Mouse (Mus musculus): Measurements from ENCODE around the gene Fhit. TPM values are rescaled to one million over a fixed set of nuclear protein-coding genes. Genes with fewer than 3 reads are reported as not detected.

The Fhit gene
- polyA plus RNA-seq, 1 experiment from 2014 or later, result 5.9 TPM

- H3K9ac ChIP-seq, result no peak overlapping the region
- H3K4me3 ChIP-seq, result no peak overlapping the region
- H3K4me2 ChIP-seq (replicated peaks), result no peak overlapping the region
- no peaks in the 10 kb centered on the region for H3K4me1 ChIP-seq
- H3K27ac ChIP-seq, result no peak overlapping the region
- ATAC-seq (ENCODE audit: insufficient number of reproducible peaks, insufficient read depth, low FRiP score, low TSS enrichment), result no peak
- no peaks in the 10 kb centered on the region for H3K9me3 ChIP-seq
- no peaks in the 10 kb centered on the region for H3K36me3 ChIP-seq
- 49% methylated on average over 4 of the region's 4 CpGs for WGBS
- H3K27me3 ChIP-seq, result no peaks in the 10 kb centered on the region
Measured at GRCm38 (mm10) chr14:9695217-9695690, 1466.6 kb downstream of the Fhit start.

- Histone ChIP-seq H3K4me3 (no peak overlapping the region), H3K36me3 (no peaks in the 10 kb centered on the region), H3K9me3 (no peaks in the 10 kb centered on the region), H3K4me1 (no peaks in the 10 kb centered on the region), H3K9ac (no peak overlapping the region), H3K27me3 (no peaks in the 10 kb centered on the region), H3K27ac (no peak overlapping the region), H3K4me2 (replicated peaks) (no peak overlapping the region)
- no peak for ATAC-seq (ENCODE audit: insufficient number of reproducible peaks, insufficient read depth, low FRiP score, low TSS enrichment)
- WGBS, result 83% methylated on average over 2 of the region's 2 CpGs
Measured at GRCm38 (mm10) chr14:9688664-9689257, 1473.1 kb downstream of the Fhit start.

GRCm38 (mm10) chr14:9684362-9684761 lies 1477.5 kb downstream of the Fhit start:
- no peak overlapping the region for H3K27ac ChIP-seq
- ATAC-seq (ENCODE audit: insufficient number of reproducible peaks, insufficient read depth, low FRiP score, low TSS enrichment), result no peak
- H3K4me2 ChIP-seq (replicated peaks), result no peak overlapping the region
- no peaks in the 10 kb centered on the region for H3K27me3 ChIP-seq
- no peak overlapping the region for H3K4me3 ChIP-seq
- H3K36me3 ChIP-seq, result no peaks in the 10 kb centered on the region
- no peak overlapping the region for H3K9ac ChIP-seq
- H3K4me1 ChIP-seq, result no peaks in the 10 kb centered on the region
- WGBS, result 79% methylated on average over 1 of the region's 1 CpGs
- H3K9me3 ChIP-seq, result no peaks in the 10 kb centered on the region

- Histone ChIP-seq H3K4me1 (no peaks in the 10 kb centered on the region), H3K9me3 (0 out of 2 replicates have a peak, but pooled peaks cover 3% of the 10 kb centered on the region), H3K4me3 (no peak overlapping the region), H3K9ac (no peak overlapping the region), H3K4me2 (replicated peaks) (no peak overlapping the region), H3K27me3 (no peaks in the 10 kb centered on the region), H3K36me3 (no peaks in the 10 kb centered on the region), H3K27ac (no peak overlapping the region)
- 57% methylated on average over 1 of the region's 1 CpGs for WGBS
- no peak for ATAC-seq (ENCODE audit: insufficient number of reproducible peaks, insufficient read depth, low FRiP score, low TSS enrichment)
Measured at GRCm38 (mm10) chr14:9672728-9673127, 1489.1 kb downstream of the Fhit start.

GRCm38 (mm10) chr14:9671776-9672175 lies 1490.1 kb downstream of the Fhit start:
- Histone ChIP-seq H3K4me1 (no peaks in the 10 kb centered on the region), H3K4me2 (replicated peaks) (no peak overlapping the region), H3K9me3 (0 out of 2 replicates have a peak, but pooled peaks cover 3% of the 10 kb centered on the region), H3K4me3 (no peak overlapping the region), H3K9ac (no peak overlapping the region), H3K27me3 (no peaks in the 10 kb centered on the region), H3K36me3 (no peaks in the 10 kb centered on the region), H3K27ac (no peak overlapping the region)
- 67% methylated on average over 3 of the region's 3 CpGs for WGBS
- ATAC-seq (ENCODE audit: insufficient number of reproducible peaks, insufficient read depth, low FRiP score, low TSS enrichment), result no peak

- no peak overlapping the region for H3K9ac ChIP-seq
- H3K4me3 ChIP-seq, result no peak overlapping the region
- 0 out of 2 replicates have a peak, but pooled peaks cover 3% of the 10 kb centered on the region for H3K9me3 ChIP-seq
- H3K27ac ChIP-seq, result no peak overlapping the region
- no peaks in the 10 kb centered on the region for H3K4me1 ChIP-seq
- H3K27me3 ChIP-seq, result no peaks in the 10 kb centered on the region
- ATAC-seq (ENCODE audit: insufficient number of reproducible peaks, insufficient read depth, low FRiP score, low TSS enrichment), result no peak
- no peak overlapping the region for H3K4me2 ChIP-seq (replicated peaks)
- 91% methylated on average over 1 of the region's 1 CpGs for WGBS
- H3K36me3 ChIP-seq, result no peaks in the 10 kb centered on the region
Measured at GRCm38 (mm10) chr14:9669766-9670165, 1492.1 kb downstream of the Fhit start.

GRCm38 (mm10) chr14:9658445-9658844 lies 1503.4 kb downstream of the Fhit start:
- Histone ChIP-seq H3K4me2 (replicated peaks) (no peak overlapping the region), H3K27ac (no peak overlapping the region), H3K36me3 (no peaks in the 10 kb centered on the region), H3K4me3 (no peak overlapping the region), H3K27me3 (no peaks in the 10 kb centered on the region), H3K4me1 (no peaks in the 10 kb centered on the region), H3K9ac (no peak overlapping the region), H3K9me3 (no peaks in the 10 kb centered on the region)
- ATAC-seq (ENCODE audit: insufficient number of reproducible peaks, insufficient read depth, low FRiP score, low TSS enrichment), result no peak
- 66% methylated on average over 1 of the region's 1 CpGs for WGBS

- H3K27ac ChIP-seq, result no peak overlapping the region
- WGBS, result 82% methylated on average over 1 of the region's 1 CpGs
- no peak overlapping the region for H3K4me2 ChIP-seq (replicated peaks)
- H3K9ac ChIP-seq, result no peak overlapping the region
- no peaks in the 10 kb centered on the region for H3K9me3 ChIP-seq
- no peaks in the 10 kb centered on the region for H3K36me3 ChIP-seq
- H3K4me1 ChIP-seq, result no peaks in the 10 kb centered on the region
- ATAC-seq (ENCODE audit: insufficient number of reproducible peaks, insufficient read depth, low FRiP score, low TSS enrichment), result no peak
- H3K4me3 ChIP-seq, result no peak overlapping the region
- H3K27me3 ChIP-seq, result no peaks in the 10 kb centered on the region
Measured at GRCm38 (mm10) chr14:9651417-9651816, 1510.4 kb downstream of the Fhit start.

- ATAC-seq (ENCODE audit: insufficient number of reproducible peaks, insufficient read depth, low FRiP score, low TSS enrichment), result no peak
- no peak overlapping the region for H3K4me2 ChIP-seq (replicated peaks)
- no peaks in the 10 kb centered on the region for H3K27me3 ChIP-seq
- H3K9me3 ChIP-seq, result no peaks in the 10 kb centered on the region
- H3K27ac ChIP-seq, result no peak overlapping the region
- 93% methylated on average over 1 of the region's 1 CpGs for WGBS
- H3K4me3 ChIP-seq, result no peak overlapping the region
- H3K4me1 ChIP-seq, result no peaks in the 10 kb centered on the region
- no peaks in the 10 kb centered on the region for H3K36me3 ChIP-seq
- no peak overlapping the region for H3K9ac ChIP-seq
Measured at GRCm38 (mm10) chr14:9648416-9648815, 1513.4 kb downstream of the Fhit start.

GRCm38 (mm10) chr14:9646233-9646632 lies 1515.6 kb downstream of the Fhit start:
- WGBS, result 85% methylated on average over 7 of the region's 7 CpGs
- H3K27ac ChIP-seq, result no peak overlapping the region

GRCm38 (mm10) chr14:9644216-9645166 lies 1517.3 kb downstream of the Fhit start:
- H3K4me2 ChIP-seq (replicated peaks), result no peak overlapping the region
- no peak overlapping the region for H3K4me3 ChIP-seq
- no peaks in the 10 kb centered on the region for H3K27me3 ChIP-seq
- no peaks in the 10 kb centered on the region for H3K36me3 ChIP-seq
- 43% methylated on average over 9 of the region's 9 CpGs for WGBS
- H3K27ac ChIP-seq, result no peak overlapping the region
- H3K4me1 ChIP-seq, result no peaks in the 10 kb centered on the region
- no peaks in the 10 kb centered on the region for H3K9me3 ChIP-seq
- no peak for ATAC-seq (ENCODE audit: insufficient number of reproducible peaks, insufficient read depth, low FRiP score, low TSS enrichment)
- no peak overlapping the region for H3K9ac ChIP-seq

More at GRCm38 (mm10) chr14:9646233-9646632, 1515.6 kb downstream of the Fhit start:
- no peaks in the 10 kb centered on the region for H3K9me3 ChIP-seq
- no peak overlapping the region for H3K9ac ChIP-seq
- no peaks in the 10 kb centered on the region for H3K4me1 ChIP-seq
- ATAC-seq (ENCODE audit: insufficient number of reproducible peaks, insufficient read depth, low FRiP score, low TSS enrichment), result no peak
- no peak overlapping the region for H3K4me2 ChIP-seq (replicated peaks)
- no peaks in the 10 kb centered on the region for H3K27me3 ChIP-seq
- no peak overlapping the region for H3K4me3 ChIP-seq
- H3K36me3 ChIP-seq, result no peaks in the 10 kb centered on the region

GRCm38 (mm10) chr14:9643700-9644099 lies 1518.1 kb downstream of the Fhit start:
- ATAC-seq (ENCODE audit: insufficient number of reproducible peaks, insufficient read depth, low FRiP score, low TSS enrichment), result no peak
- Histone ChIP-seq H3K27ac (no peak overlapping the region), H3K4me1 (no peaks in the 10 kb centered on the region), H3K36me3 (no peaks in the 10 kb centered on the region), H3K9ac (no peak overlapping the region), H3K9me3 (no peaks in the 10 kb centered on the region), H3K27me3 (no peaks in the 10 kb centered on the region), H3K4me2 (replicated peaks) (no peak overlapping the region), H3K4me3 (no peak overlapping the region)
- 53% methylated on average over 7 of the region's 7 CpGs for WGBS

Data from embryonic facial prominence, embryonic 12.5 days (tissue).